Mouse (Mus musculus) liver, embryonic 13.5 days (tissue): ENCODE results near the gene Thbd. TPM values are rescaled to one million over a fixed set of nuclear protein-coding genes. Genes with fewer than 3 reads are reported as not detected.

Experiments used
- ATAC-seq: fragments of 200-750 bp; cut with Nextera tagmentation; 2 replicates; pipeline ENCODE4 v1.8.0; 2017; ENCODE audit warnings: low read depth, mild to moderate bottlenecking, moderate number of reproducible peaks, moderate library complexity
- DNase-seq: peaks from one replicate; pipeline ENCODE4 v3.0.0; 2022
- H3K27ac ChIP-seq: fragments of 300-500 bp; sonication (generic); 2 replicates; pipeline ENCODE4 v1.5.1; 2015; ENCODE audit warnings: moderate library complexity, mild to moderate bottlenecking, inconsistent platforms
- H3K27me3 ChIP-seq: fragments of 300-500 bp; sonication (generic); 2 replicates; pipeline ENCODE4 v1.6.1; 2015; ENCODE audit warnings: mild to moderate bottlenecking, inconsistent platforms
- H3K36me3 ChIP-seq: fragments of 300-500 bp; sonication (generic); 2 replicates; pipeline ENCODE4 v1.6.1; 2015; ENCODE audit warnings: mild to moderate bottlenecking, inconsistent platforms
- H3K4me1 ChIP-seq: fragments of 300-500 bp; sonication (generic); replicated peaks from 2 replicates; pipeline ENCODE4 v1.6.1; 2015; ENCODE audit warnings: inconsistent platforms
- H3K4me2 ChIP-seq: fragments of 300-500 bp; sonication (generic); 2 replicates; pipeline ENCODE4 v1.6.1; 2015; ENCODE audit warnings: inconsistent platforms, mild to moderate bottlenecking, moderate library complexity
- H3K4me3 ChIP-seq: fragments of 300-500 bp; sonication (generic); replicated peaks from 2 replicates; pipeline ENCODE4 v1.5.1; 2015; ENCODE audit warnings: mild to moderate bottlenecking, inconsistent platforms
- H3K9ac ChIP-seq: fragments of 300-500 bp; sonication (generic); 2 replicates; pipeline ENCODE4 v1.6.1; 2015; ENCODE audit warnings: mild to moderate bottlenecking, inconsistent platforms
- H3K9me3 ChIP-seq: fragments of 300-500 bp; sonication (generic); replicated peaks from 2 replicates; pipeline ENCODE4 v1.6.1; 2016; ENCODE audit warnings: inconsistent platforms
- WGBS: fragments of 180-500 bp; shearing (Covaris S2); methylation state at CpG from one replicate; pipeline ENCODE4 v1.1.7; 2015; ENCODE audit not compliant: insufficient replicate concordance; 5-methylcytosine and 5-hydroxymethylcytosine counted together
- polyA plus RNA-seq: library from polyadenylated mRNA; unstranded; fragments of >200 nt; fragmentation: Nextera tagmentation; extraction: Ambion mirVana; gene quantifications from 2 replicates; pipeline ENCODE4 v1.2.1, GENCODE M21; 2015

Gene Thbd
- polyA plus RNA-seq, 1 experiment from 2014 or later: 1.3 TPM

DNA sequence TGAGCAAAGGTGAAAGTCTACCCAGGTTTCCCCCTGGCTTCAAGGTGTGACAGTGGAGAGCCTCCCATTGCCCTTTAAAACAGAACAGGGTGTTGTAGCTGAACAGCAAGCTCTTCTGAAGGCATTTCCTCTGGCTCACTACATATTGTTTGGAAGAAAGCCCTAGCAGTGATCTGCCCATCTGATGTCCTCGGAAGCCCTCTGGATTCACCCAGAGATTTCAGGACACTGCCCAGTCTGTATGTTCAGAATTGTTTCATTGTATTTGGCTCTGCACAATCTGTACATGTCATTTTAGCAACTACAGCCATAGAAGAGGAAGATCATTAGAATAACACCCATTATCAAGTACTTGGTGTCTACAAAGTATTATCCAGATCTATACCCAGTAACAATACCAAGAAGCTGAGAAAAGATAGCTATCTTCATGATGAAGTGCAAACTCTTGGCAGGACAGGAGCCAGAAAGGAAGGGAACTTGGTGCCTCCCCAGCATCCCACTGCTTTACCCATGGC lies 28.0 kb downstream of the Thbd start:
- no peak overlapping the region for H3K4me3 ChIP-seq
- no peak overlapping the region for H3K9ac ChIP-seq
- no peaks in the 10 kb centered on the region for H3K36me3 ChIP-seq
- no peak for DNase-seq
- no peaks in the 10 kb centered on the region for H3K27me3 ChIP-seq
- H3K27ac ChIP-seq: no peak overlapping the region
- H3K9me3 ChIP-seq: no peaks in the 10 kb centered on the region
- ATAC-seq: no peak
- H3K4me1 ChIP-seq: no peaks in the 10 kb centered on the region
- WGBS: 46% methylated on average over 1 of the region's 1 CpGs
- H3K4me2 ChIP-seq: no peak overlapping the region

DNA sequence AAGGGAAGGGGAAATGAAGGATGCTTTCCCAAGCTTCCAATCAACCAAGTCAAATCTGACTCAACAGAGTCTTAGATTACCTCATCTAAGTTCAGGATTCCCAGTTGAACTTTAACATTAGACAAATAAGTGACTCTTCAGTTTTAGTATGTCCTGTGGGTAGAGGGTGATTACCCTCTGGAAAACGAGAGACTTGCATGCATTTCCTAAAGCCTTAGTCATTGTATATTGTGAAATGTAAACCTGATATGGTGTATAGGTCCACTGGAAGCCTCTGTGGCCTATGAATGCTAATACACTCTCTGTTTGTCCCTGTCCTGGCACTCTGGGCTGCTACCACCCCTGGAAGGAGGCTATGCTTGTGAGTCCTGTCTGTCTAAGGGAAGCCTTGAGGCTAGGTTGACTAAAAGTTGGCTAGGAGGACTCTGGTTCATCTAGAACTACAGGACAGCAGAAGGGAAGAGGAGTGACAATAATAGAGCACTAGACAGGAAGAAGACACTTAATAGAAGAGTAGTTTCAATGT lies 29.1 kb downstream of the Thbd start:
- Histone ChIP-seq H3K4me1 (no peaks in the 10 kb centered on the region), H3K9ac (no peak overlapping the region), H3K36me3 (no peaks in the 10 kb centered on the region), H3K4me2 (no peak overlapping the region), H3K4me3 (no peak overlapping the region), H3K27ac (no peak overlapping the region), H3K27me3 (no peaks in the 10 kb centered on the region), H3K9me3 (no peaks in the 10 kb centered on the region)
- 22% methylated on average over 1 of the region's 1 CpGs for WGBS
- ATAC-seq (no peak), DNase-seq (no peak)

DNA sequence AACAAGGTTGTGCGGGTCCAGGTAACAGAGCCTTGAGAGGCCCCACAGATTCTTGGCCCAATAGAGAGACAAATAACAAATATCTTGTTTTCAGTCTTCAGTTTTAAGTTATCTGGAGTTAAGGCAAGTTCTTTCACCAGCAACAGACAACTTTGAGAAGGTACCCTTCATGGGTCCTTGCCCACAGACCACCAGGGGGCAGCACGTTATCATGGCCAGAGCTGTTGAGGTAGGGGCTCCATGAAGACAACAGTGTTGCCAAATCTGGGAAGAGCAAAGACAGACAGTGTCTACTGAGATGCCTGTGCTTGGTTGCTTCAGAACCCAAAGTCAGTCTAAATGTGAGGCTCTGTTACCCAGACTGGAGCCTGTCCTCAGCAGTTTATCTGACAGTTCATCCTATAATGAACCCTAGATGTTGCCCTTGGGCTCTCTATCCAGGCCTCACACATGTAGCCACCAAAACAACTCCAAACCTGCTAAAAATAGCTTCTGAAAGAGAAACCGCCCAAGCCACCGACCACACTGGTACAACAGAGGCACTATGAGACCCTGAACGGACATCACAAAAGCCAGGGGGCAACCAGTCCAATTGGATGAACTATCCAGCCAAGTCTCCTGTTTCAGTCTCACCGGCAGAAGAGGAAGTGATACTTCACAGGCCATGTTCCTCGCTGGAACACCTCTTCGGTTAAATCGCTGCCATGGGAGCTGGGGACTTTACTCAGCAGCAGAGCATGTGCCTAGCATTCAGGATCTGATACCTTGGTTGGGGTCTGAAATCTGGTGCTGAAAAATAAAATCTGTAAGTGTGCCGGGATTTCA lies 32.5 kb downstream of the Thbd start:
- H3K27ac ChIP-seq: no peak overlapping the region
- no peaks in the 10 kb centered on the region for H3K27me3 ChIP-seq
- ATAC-seq (no peak), DNase-seq (no peak)
- no peaks in the 10 kb centered on the region for H3K36me3 ChIP-seq
- H3K9ac ChIP-seq: no peak overlapping the region
- H3K4me3 ChIP-seq: no peak overlapping the region
- WGBS: 38% methylated on average over 10 of the region's 10 CpGs
- H3K4me2 ChIP-seq: no peak overlapping the region
- no peaks in the 10 kb centered on the region for H3K4me1 ChIP-seq
- H3K9me3 ChIP-seq: no peaks in the 10 kb centered on the region

DNA sequence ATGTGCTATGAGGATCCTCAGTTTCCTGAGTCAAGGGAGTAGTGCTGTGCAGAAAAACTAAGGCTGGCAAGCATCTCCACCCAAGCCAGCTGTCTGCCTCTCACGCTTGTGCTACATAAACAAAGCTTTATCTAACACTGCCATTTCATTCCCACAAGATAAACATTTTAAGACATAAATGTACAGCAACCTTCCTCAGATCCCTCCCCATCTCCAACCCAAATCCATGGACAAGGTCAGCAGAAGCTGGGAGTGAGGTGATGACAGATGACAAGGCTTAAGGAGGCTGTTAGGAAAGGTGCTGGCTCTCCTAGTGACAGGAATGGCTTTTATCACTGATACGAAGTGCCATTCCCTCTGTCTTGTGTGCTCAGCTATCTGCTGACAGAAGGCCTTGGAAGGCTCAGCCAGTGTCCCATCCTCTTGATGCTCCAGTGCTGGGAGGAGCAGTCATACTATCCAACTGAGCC lies 34.4 kb downstream of the Thbd start:
- no peaks in the 10 kb centered on the region for H3K27me3 ChIP-seq
- no peak for ATAC-seq
- H3K4me1 ChIP-seq: no peaks in the 10 kb centered on the region
- H3K4me3 ChIP-seq: no peak overlapping the region
- no peaks in the 10 kb centered on the region for H3K9me3 ChIP-seq
- no peak overlapping the region for H3K4me2 ChIP-seq
- H3K9ac ChIP-seq: no peak overlapping the region
- no peak for DNase-seq
- H3K36me3 ChIP-seq: no peaks in the 10 kb centered on the region
- WGBS: 41% methylated on average over 2 of the region's 2 CpGs
- no peak overlapping the region for H3K27ac ChIP-seq

DNA sequence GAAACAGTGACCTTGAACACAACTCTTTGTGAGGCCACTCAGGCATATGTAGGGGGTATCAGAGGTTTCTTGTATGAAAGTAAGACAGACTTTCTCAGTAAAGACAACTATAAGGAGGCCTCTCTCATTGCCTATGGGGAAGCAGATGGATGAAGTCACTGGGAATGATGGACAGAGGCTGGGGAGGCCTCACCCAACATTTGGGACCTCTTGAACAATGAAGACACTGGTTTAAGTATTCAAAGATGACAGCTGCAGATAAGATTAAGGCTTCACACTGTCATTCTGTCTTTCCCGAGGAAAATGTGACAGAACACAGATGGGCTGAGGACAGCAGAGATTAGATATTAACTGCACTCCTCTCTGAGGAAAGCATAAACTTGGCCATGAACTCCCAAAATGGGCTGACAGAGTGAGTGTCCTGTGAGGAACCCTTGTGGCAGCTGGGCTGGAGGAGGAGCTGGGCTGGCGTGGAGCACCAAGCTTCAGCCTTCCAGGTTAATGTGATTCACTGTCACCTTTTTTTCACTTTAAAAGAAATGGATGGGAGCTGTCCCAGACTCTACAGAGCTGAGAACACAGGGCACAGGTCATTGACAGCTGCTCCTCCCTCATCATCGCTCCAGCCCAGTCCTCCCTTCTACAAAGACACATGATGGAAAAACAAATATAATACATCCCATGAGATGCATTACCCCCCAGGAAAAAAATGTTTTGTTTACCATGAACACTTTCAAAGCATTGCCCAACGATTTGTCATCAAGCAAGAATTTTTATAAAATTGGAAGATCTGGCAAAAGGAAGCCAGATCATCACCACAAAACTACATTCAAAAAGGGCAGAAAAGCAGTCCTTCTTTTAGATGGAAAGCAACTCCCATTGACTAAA lies 36.0 kb downstream of the Thbd start:
- no peak for DNase-seq
- WGBS: 44% methylated on average over 4 of the region's 4 CpGs
- H3K4me3 ChIP-seq: no peak overlapping the region
- no peak overlapping the region for H3K9ac ChIP-seq
- H3K4me2 ChIP-seq: no peak overlapping the region
- H3K27ac ChIP-seq: no peak overlapping the region
- H3K36me3 ChIP-seq: no peaks in the 10 kb centered on the region
- no peaks in the 10 kb centered on the region for H3K27me3 ChIP-seq
- no peaks in the 10 kb centered on the region for H3K9me3 ChIP-seq
- ATAC-seq: no peak
- H3K4me1 ChIP-seq: no peaks in the 10 kb centered on the region

DNA sequence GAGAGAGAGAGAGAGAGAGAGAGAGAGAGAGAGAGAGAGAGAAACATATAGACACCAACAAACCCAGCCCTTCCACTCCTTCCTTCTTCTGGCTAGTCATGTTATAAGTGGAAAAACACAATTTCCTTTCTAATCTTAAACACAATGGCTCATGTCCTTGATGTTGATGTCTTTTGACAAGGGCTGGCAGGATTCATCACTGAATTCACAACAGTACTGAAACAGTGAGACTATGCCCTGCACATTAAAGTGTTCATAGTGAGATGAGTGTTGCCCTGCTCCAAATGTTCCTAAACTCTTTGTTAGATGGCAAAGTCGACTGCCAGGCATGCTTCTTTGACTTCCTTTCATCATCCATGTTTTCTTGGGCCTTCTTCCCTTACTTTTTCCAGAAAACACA lies 42.8 kb downstream of the Thbd start:
- no peaks in the 10 kb centered on the region for H3K36me3 ChIP-seq
- no peak for DNase-seq
- no peaks in the 10 kb centered on the region for H3K27me3 ChIP-seq
- no peak overlapping the region for H3K4me3 ChIP-seq
- H3K4me1 ChIP-seq: no peaks in the 10 kb centered on the region
- WGBS: 29% methylated on average over 1 of the region's 1 CpGs
- H3K9ac ChIP-seq: no peak overlapping the region
- no peak for ATAC-seq
- H3K9me3 ChIP-seq: no peaks in the 10 kb centered on the region
- H3K27ac ChIP-seq: no peak overlapping the region
- no peak overlapping the region for H3K4me2 ChIP-seq

DNA sequence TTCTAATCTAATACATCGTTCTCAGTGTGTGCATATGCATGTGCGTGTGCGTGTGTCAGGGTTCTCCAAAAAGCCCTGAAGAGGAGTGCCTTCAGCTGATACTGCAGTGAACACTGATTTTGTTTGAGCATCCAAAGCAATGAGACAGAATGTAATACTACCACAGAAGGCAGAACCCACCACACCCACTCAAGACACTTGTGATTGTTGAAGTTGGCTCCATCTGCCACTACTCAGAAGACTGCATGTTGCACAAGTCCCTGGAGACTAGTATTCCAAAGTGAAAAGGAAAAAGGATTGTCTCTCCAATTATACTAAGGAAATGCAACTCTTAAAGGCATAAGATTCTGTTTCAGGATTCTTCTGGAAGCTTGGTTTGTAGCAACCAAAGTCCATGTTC lies 43.5 kb downstream of the Thbd start:
- no peak overlapping the region for H3K4me3 ChIP-seq
- no peak for DNase-seq

DNA sequence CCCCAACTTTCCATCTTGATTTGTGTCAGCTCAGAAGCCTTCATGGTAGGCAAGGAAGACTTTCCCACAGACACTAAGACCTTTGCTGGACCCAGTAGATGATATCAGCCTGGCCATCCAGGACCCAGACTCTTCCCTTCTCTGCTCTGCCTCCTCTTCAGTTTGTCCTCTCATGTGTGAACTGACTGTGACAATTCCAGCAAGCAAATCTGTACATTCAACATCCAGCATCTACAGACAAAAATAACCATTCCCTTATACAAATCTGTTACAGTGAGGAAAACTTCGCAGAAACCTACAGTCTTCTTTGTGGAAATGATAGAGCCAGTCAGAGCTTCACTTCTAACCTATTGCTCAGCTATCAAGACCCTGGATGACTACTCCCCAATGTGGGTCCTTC lies 50.8 kb downstream of the Thbd start:
- DNase-seq (no peak), ATAC-seq (no peak)
- no peak overlapping the region for H3K4me2 ChIP-seq
- WGBS: 60% methylated on average over 1 of the region's 1 CpGs
- no peaks in the 10 kb centered on the region for H3K36me3 ChIP-seq
- no peak overlapping the region for H3K9ac ChIP-seq
- no peak overlapping the region for H3K4me3 ChIP-seq
- H3K27ac ChIP-seq: no peak overlapping the region
- no peaks in the 10 kb centered on the region for H3K9me3 ChIP-seq
- H3K27me3 ChIP-seq: no peaks in the 10 kb centered on the region
- H3K4me1 ChIP-seq: no peaks in the 10 kb centered on the region

More for the DNA sequence above, 43.5 kb downstream of the Thbd start:
- Histone ChIP-seq H3K27ac (no peak overlapping the region), H3K9ac (no peak overlapping the region), H3K9me3 (no peaks in the 10 kb centered on the region), H3K4me1 (no peaks in the 10 kb centered on the region), H3K36me3 (no peaks in the 10 kb centered on the region), H3K4me2 (no peak overlapping the region), H3K27me3 (no peaks in the 10 kb centered on the region)
- 68% methylated on average over 3 of the region's 3 CpGs for WGBS
- ATAC-seq: no peak

Other genes starting within 250 kb of the Thbd start
- gene Sstr4, start 12.8 kb downstream of the Thbd start, polyA plus RNA-seq: not detected in 2 replicates
- gene Cd93, start 35.4 kb upstream of the Thbd start, polyA plus RNA-seq: 2.1 and 2.3 TPM in 2 replicates